Mouse (Mus musculus): ENCODE measurements around the gene Slc4a3.

Slc4a3 gene

DNA sequence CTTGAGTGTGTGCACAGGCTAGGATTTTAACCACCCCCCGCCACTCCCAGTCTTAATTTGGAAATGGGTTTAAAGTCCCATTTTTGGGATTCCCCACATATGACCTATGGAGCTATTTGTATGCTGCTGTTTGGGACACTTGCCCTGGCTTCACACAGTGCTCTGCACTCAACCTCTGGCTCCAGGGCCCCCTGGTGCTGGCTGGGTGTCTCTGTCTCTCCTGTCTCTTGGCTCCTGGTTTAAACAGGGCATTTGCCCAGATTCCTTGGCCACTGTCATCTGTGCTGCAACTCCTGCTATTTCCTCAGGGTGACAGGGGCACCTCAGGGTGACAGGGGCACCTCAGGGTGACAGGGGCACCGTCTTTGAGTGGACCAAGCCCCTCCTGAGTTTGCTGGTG is 50.8 kb downstream of the Slc4a3 start:
- DNase-seq (ENCODE audit: low spot score) = no peak

GRCm38 (mm10) chr1:75597622-75598021 is 51.6 kb downstream of the Slc4a3 start:
- no peak for DNase-seq (ENCODE audit: low spot score)

DNA sequence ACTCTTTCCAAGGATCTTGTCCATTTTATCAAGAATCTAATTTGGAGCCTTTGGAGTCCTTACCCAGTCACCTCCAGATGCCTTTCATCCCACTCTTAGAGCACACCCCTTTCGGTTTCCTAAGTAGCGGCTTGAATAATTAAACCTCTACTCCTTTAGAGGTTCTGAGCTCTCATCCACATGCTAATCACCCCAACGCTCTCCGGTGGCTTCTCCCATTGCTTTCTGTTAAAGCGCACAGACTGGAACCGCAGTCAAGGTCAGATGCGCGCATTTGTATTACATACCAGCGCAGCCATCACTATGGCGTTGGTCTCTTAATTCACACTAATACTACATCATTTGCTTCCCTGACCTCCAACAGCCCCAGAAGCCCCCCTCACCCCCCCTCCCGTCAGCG is 55.7 kb downstream of the Slc4a3 start:
- DNase-seq (ENCODE audit: low spot score) = no peak

DNA sequence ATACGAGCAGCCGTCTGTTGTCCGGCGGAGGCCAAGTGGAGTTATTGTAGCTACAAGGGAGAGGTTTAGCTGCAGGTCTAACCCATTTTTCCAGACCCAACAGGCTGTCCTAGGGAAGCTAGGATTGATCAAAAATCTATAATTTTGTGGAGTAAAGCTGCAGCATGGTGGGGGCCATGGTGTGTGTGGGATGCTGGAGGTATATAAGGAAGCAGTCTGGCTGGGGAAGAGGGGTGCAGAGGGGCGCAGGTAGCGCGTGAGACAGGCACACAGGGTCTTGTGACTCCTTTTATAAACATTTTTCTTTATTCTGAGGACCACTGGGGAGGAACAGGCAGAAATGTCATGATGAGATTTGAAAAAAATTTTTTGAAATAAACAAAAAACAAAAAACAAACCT is 57.5 kb downstream of the Slc4a3 start:
- no peak for DNase-seq (ENCODE audit: low spot score)

DNA sequence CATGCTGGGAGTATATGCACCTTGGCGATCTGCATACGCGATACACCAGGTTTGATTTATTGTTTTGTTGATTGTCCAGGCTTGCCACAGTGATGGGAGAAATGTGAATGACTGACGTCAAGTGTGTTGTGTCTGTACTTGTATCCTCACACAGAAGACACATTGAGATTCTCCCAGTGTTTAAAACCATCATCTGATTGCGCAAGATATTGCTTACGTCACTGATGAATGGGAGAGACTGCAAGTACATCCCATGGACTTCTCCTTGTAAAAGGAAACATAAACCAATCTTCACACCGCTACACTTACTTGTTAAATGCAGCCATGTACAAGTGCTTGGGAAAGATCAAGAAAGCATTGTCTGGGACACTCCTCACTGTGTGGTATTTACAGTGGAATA is 62.2 kb downstream of the Slc4a3 start:
- no peak for DNase-seq (ENCODE audit: low spot score)

DNA sequence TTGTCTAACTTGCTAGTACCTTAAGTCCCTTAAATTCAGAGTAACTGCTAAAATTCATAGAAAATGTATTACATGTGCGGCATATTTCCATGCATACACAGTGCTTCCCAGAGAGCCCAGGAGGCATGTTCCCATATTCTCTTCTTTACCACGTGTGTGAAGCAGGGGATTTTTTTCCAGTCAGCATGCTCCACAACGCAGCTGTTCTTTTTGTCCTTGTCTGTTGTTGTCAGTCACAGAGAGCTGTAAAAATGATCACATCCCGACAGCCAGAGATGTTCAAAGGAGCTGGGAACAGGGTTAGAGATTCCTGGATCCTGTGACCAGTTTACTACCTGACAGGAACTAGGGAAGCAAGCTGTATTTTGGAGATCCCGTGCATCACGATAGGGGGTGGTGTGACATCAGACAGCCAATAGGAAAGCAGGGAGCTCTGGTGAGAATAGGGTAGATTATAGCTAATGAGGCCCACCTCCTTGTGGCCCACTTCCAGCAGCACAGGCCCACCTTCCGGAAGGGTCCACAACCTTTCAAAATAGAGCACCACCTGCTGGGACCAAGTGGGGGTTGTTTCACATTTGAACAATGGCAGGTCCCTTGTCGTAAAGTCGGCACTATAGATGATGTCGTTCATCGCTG is 62.7 kb downstream of the Slc4a3 start:
- no peak for DNase-seq (ENCODE audit: low spot score)

DNA sequence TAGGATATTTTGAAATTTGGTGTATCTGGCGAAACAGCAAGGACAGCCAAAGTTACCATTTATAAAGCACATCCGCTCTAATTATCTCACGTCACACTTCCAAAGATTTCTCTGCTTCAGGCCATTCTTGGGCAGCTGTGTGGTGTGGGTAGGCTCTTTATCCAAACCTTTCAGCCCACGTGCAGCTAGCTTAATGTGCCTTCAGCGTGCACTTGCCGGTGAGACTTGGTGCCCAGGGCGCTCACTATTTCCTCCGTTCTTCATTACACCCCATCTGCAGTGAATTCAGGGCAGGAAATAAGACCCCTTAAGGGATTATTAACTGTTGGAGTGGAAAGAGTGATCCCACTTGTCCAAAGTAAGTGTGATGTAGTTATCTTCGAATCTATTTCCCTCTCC is 63.2 kb downstream of the Slc4a3 start:
- no peak for DNase-seq (ENCODE audit: low spot score)

DNA sequence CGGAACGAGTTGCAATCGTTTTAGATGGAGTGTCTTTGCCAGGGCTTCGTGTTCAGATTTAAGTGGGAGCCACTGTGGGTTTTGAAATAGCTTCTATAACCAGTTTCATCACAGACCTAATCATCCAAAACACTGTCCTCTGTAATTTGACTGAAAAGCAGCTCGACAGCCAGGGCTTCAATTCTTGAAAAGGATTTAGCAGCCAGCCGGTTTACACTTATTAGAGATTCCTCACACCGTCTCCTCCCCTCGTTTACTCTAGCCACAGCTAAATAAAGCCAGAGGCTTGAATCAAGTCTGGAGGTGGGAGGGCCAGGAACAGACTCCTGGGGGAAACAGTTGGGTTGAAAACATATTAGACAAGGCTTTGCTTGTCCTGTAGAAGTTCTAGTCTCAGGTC is 64.5 kb downstream of the Slc4a3 start:
- DNase-seq (ENCODE audit: low spot score) = no peak
